Mouse (Mus musculus) liver, embryonic 11.5 days (tissue): ENCODE data around the gene Magi1. TPM values are rescaled to one million over a fixed set of nuclear protein-coding genes. Genes with fewer than 3 reads are reported as not detected.
A peak's percentile ranks its signal among the peaks of the same experiment; 100 is the strongest.

Source experiments
- ATAC-seq: fragments of 200-750 bp; cut with Nextera tagmentation; replicated peaks from 2 replicates; pipeline ENCODE4 v1.8.0; 2017; ENCODE audit warnings: moderate number of reproducible peaks, mild to moderate bottlenecking, moderate TSS enrichment, moderate library complexity; ENCODE audit not compliant: low FRiP score
- DNase-seq: peaks from one replicate; pipeline ENCODE4 v3.0.0-alpha.2; 2017; ENCODE audit warnings: low spot score
- H3K27ac ChIP-seq: fragments of 300-500 bp; sonication (generic); 2 replicates; pipeline ENCODE4 v1.5.1; 2014; ENCODE audit warnings: mild to moderate bottlenecking, low read depth, low read length, control low read depth
- H3K27me3 ChIP-seq: fragments of 300-500 bp; sonication (generic); replicated peaks from 2 replicates; pipeline ENCODE4 v1.6.1; 2014; ENCODE audit warnings: low read length, mixed read lengths; ENCODE audit not compliant: control insufficient read depth, insufficient read depth
- H3K36me3 ChIP-seq: fragments of 300-500 bp; sonication (generic); 2 replicates; pipeline ENCODE4 v1.6.1; 2014; ENCODE audit warnings: mild to moderate bottlenecking, low read length, moderate library complexity, mixed read lengths; ENCODE audit not compliant: control insufficient read depth, insufficient read depth
- H3K4me1 ChIP-seq: fragments of 300-500 bp; sonication (generic); replicated peaks from 2 replicates; pipeline ENCODE4 v1.6.1; 2014; ENCODE audit warnings: low read length, mixed read lengths; ENCODE audit not compliant: control insufficient read depth, insufficient read depth
- H3K4me2 ChIP-seq: fragments of 300-500 bp; sonication (generic); 2 replicates; pipeline ENCODE4 v1.6.1; 2014; ENCODE audit warnings: mild to moderate bottlenecking, control low read depth, moderate library complexity
- H3K4me3 ChIP-seq: fragments of 300-500 bp; sonication (generic); 2 replicates; pipeline ENCODE4 v1.5.1; 2014; ENCODE audit warnings: low read depth, low read length, control low read depth
- H3K9ac ChIP-seq: fragments of 300-500 bp; sonication (generic); 2 replicates; pipeline ENCODE4 v1.6.1; 2014; ENCODE audit warnings: low read depth, low read length, control low read depth
- H3K9me3 ChIP-seq: fragments of 300-500 bp; sonication (generic); 2 replicates; pipeline ENCODE4 v1.6.1; 2016; ENCODE audit warnings: low read length, inconsistent platforms, mixed read lengths; ENCODE audit not compliant: control insufficient read depth
- WGBS: fragments of 180-500 bp; shearing (Covaris S2); extraction: QIAGEN DNeasy Blood & Tissue Kit; methylation state at CpG from one replicate; pipeline ENCODE4 v1.1.7; 2014; 5-methylcytosine and 5-hydroxymethylcytosine counted together
- polyA plus RNA-seq: library from polyadenylated mRNA; unstranded; fragments of >200 nt; fragmentation: Nextera tagmentation; extraction: Ambion mirVana; gene quantifications from 2 replicates; pipeline ENCODE4 v1.2.1, GENCODE M21; 2014

Gene Magi1
- polyA plus RNA-seq, 1 experiment from 2014 or later, result 4.6 TPM

GRCm38 (mm10) chr6:94131999-94132398, 151.7 kb downstream of the Magi1 start:
- H3K36me3 ChIP-seq, result no peaks in the 10 kb centered on the region
- no peak for ATAC-seq
- no peak overlapping the region for H3K4me3 ChIP-seq
- no peak overlapping the region for H3K4me2 ChIP-seq
- H3K9me3 ChIP-seq, result no peaks in the 10 kb centered on the region
- WGBS, result 72% methylated on average over 4 of the region's 4 CpGs
- no peak overlapping the region for H3K27ac ChIP-seq
- H3K9ac ChIP-seq, result no peak overlapping the region
- peaks cover 12% of the 10 kb centered on the region for H3K4me1 ChIP-seq
- DNase-seq, result no peak
- H3K27me3 ChIP-seq, result no peaks in the 10 kb centered on the region

DNA sequence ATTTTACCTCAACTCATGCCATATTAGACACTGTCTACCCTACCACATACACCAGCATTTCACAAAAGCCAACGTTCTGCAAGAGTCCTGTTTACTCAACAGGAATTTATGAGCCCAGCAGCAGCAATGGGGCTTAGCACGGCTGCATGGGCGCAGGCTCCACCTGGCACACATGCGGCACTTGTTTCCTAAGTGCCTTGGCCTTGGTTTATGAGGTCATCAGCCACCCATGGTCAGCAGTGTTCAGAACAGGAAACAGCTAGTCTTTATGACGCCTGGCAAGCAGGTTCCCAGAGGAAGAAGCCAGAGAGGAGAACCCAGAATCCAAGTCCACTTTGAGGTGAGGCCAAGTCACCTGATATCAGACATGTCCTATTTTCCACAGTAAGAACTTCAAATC, 153.3 kb downstream of the Magi1 start:
- H3K4me2 ChIP-seq, result no peak overlapping the region
- DNase-seq, result no peak
- H3K36me3 ChIP-seq, result no peaks in the 10 kb centered on the region
- H3K4me3 ChIP-seq, result no peak overlapping the region
- no peaks in the 10 kb centered on the region for H3K27me3 ChIP-seq
- no peaks in the 10 kb centered on the region for H3K9me3 ChIP-seq
- no peak overlapping the region for H3K9ac ChIP-seq
- WGBS, result 66% methylated on average over 5 of the region's 5 CpGs
- H3K27ac ChIP-seq, result no peak overlapping the region
- H3K4me1 ChIP-seq, result peaks cover 16% of the 10 kb centered on the region
- ATAC-seq, result no peak

DNA sequence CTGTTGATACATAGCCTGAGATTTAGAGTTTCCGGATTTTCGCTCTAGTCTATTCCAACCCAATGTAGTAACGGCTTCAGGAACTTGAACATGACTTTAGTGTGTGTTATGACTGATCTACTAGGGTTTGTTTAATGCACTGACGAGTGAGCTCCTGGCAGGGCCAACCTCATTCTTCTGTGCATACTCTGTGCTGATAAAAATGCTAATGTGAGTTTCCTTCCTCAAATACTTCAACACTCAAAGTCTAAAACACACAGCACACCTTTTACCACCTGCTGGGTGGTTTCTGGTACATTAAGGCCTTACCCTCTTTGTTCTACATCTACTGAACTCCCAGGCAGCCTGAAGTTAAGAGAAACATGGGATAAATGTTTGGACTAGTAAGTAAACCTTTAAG, 157.0 kb downstream of the Magi1 start:
- H3K36me3 ChIP-seq, result no peaks in the 10 kb centered on the region
- 72% methylated on average over 4 of the region's 4 CpGs for WGBS
- no peak for DNase-seq
- ATAC-seq, result no peak
- no peak overlapping the region for H3K27ac ChIP-seq
- H3K27me3 ChIP-seq, result no peaks in the 10 kb centered on the region
- no peak overlapping the region for H3K4me2 ChIP-seq
- H3K4me1 ChIP-seq, result peaks cover 26% of the 10 kb centered on the region
- no peak overlapping the region for H3K4me3 ChIP-seq
- H3K9ac ChIP-seq, result no peak overlapping the region
- no peaks in the 10 kb centered on the region for H3K9me3 ChIP-seq

DNA sequence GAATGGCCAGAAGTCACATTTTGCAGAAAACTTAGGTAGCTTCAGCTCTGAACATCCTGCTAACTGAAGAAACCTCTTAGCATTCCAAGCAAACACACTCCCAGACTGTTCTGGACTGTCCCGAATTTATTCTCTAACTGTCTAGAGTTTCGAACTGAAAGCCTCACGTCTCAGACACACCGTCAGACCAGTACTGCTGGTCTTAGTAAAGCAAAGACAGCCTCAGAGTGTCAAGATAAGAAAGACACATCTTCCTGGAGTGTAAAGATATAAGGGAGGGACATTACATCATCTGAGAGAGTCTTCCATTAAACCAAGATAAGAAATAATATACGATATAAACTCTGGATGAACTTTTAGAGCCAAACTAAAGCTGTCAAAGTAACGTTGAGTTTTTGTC, 158.6 kb downstream of the Magi1 start:
- H3K4me3 ChIP-seq, result no peak overlapping the region
- H3K4me2 ChIP-seq, result peak overlapping the region; percentile 17; the same call in 1 of the 2 replicates
- DNase-seq (no peak), ATAC-seq (peak; percentile 89)
- no peaks in the 10 kb centered on the region for H3K36me3 ChIP-seq
- no peak overlapping the region for H3K9ac ChIP-seq
- H3K27me3 ChIP-seq, result no peaks in the 10 kb centered on the region
- no peak overlapping the region for H3K27ac ChIP-seq
- H3K4me1 ChIP-seq, result peaks cover 26% of the 10 kb centered on the region
- H3K9me3 ChIP-seq, result no peaks in the 10 kb centered on the region
- WGBS, result 27% methylated on average over 6 of the region's 6 CpGs

GRCm38 (mm10) chr6:94124279-94124678, 159.4 kb downstream of the Magi1 start:
- no peaks in the 10 kb centered on the region for H3K27me3 ChIP-seq
- peaks cover 26% of the 10 kb centered on the region for H3K4me1 ChIP-seq
- 57% methylated on average over 2 of the region's 2 CpGs for WGBS
- no peak for DNase-seq
- H3K9ac ChIP-seq, result no peak overlapping the region
- no peak overlapping the region for H3K4me2 ChIP-seq
- H3K4me3 ChIP-seq, result no peak overlapping the region
- no peak overlapping the region for H3K27ac ChIP-seq
- ATAC-seq, result no peak
- H3K36me3 ChIP-seq, result no peaks in the 10 kb centered on the region
- no peaks in the 10 kb centered on the region for H3K9me3 ChIP-seq

DNA sequence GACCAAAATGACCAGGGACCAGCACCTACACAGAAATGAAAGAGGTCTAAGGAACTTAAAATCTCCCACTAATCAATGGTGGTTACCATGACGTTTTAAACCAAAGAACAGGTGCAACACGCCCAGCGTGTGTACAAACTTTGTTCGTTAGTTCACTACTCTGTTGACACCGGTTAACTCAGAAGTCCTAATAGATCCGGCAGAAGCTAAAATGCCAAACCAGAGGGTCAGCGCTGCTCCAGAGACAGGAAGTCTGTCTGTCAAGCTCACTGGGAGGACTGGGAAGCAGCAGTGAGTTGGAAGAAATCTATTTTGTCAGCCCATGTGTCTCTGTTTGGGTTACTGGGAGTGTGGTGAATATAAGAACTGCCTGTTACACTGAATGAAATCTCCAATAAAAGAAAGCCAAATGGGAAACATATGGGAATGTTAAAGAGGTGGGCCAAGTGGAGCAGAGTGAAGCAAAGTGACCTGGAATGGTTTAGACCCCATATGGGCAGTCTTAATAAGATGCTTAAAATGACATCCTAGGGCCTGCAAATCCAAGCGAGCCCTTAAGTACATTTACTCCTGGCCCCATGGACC, 161.1 kb downstream of the Magi1 start:
- Histone ChIP-seq H3K4me3 (no peak overlapping the region), H3K9me3 (no peaks in the 10 kb centered on the region), H3K27ac (0 out of 2 replicates have a peak overlapping the region, but pooled peaks have one; percentile 1), H3K9ac (no peak overlapping the region; the same call in 1 of the 2 replicates), H3K4me2 (no peak overlapping the region), H3K36me3 (no peaks in the 10 kb centered on the region), H3K4me1 (peaks cover 14% of the 10 kb centered on the region), H3K27me3 (no peaks in the 10 kb centered on the region)
- ATAC-seq (no peak), DNase-seq (no peak)
- WGBS, result 55% methylated on average over 8 of the region's 8 CpGs

- WGBS, result 69% methylated on average over 5 of the region's 5 CpGs
- Histone ChIP-seq H3K4me3 (no peak overlapping the region), H3K9me3 (no peaks in the 10 kb centered on the region), H3K27me3 (no peaks in the 10 kb centered on the region), H3K27ac (no peak overlapping the region), H3K4me1 (peaks cover 14% of the 10 kb centered on the region), H3K36me3 (no peaks in the 10 kb centered on the region), H3K4me2 (no peak overlapping the region), H3K9ac (no peak overlapping the region)
- no peak for DNase-seq
- ATAC-seq, result no peak
These were observed 162.2 kb downstream of the Magi1 start for GRCm38 (mm10) chr6:94121488-94121887.

GRCm38 (mm10) chr6:94116434-94117432, 167.0 kb downstream of the Magi1 start:
- DNase-seq (no peak), ATAC-seq (no peak)
- H3K4me3 ChIP-seq, result no peak overlapping the region
- no peaks in the 10 kb centered on the region for H3K27me3 ChIP-seq
- no peaks in the 10 kb centered on the region for H3K4me1 ChIP-seq
- no peak overlapping the region for H3K9ac ChIP-seq
- no peaks in the 10 kb centered on the region for H3K9me3 ChIP-seq
- 76% methylated on average over 6 of the region's 6 CpGs for WGBS
- no peak overlapping the region for H3K4me2 ChIP-seq
- H3K27ac ChIP-seq, result no peak overlapping the region
- no peaks in the 10 kb centered on the region for H3K36me3 ChIP-seq
